Mouse (Mus musculus) forebrain, postnatal 0 days (tissue): ENCODE measurements at regions not wholly inside any gene's neighbourhood (a gene's known extent, or its start where the extent isn't known, plus 50 kb on each side); places are given as distances from the start of the nearest gene placed in this dataset.

Source experiments
- ATAC-seq: fragments of 200-750 bp; cut with Nextera tagmentation; 2 replicates; pipeline ENCODE4 v1.8.0; 2017; ENCODE audit warnings: mild to moderate bottlenecking, moderate library complexity
- DNase-seq: peaks from one replicate; pipeline ENCODE4 v3.0.0-alpha.2; 2015
- H3K27ac ChIP-seq: fragments of 300-500 bp; sonication (generic); 2 replicates; pipeline ENCODE4 v1.5.1; 2014; ENCODE audit warnings: low read depth, mild to moderate bottlenecking, antibody characterized with exemption, low read length, moderate library complexity, mixed read lengths
- H3K27me3 ChIP-seq: fragments of 300-500 bp; sonication (generic); 2 replicates; pipeline ENCODE4 v1.6.1; 2014; ENCODE audit warnings: mild to moderate bottlenecking, low read length, mixed read lengths; ENCODE audit not compliant: insufficient read depth
- H3K36me3 ChIP-seq: fragments of 300-500 bp; sonication (generic); 2 replicates; pipeline ENCODE4 v1.6.1; 2014; ENCODE audit warnings: mild to moderate bottlenecking, moderate library complexity; ENCODE audit not compliant: insufficient read depth
- H3K4me1 ChIP-seq: fragments of 300-500 bp; sonication (generic); 2 replicates; pipeline ENCODE4 v1.6.1; 2014; ENCODE audit warnings: antibody characterized with exemption; ENCODE audit not compliant: insufficient read depth
- H3K4me2 ChIP-seq: fragments of 300-500 bp; sonication (generic); 2 replicates; pipeline ENCODE4 v1.6.1; 2014; ENCODE audit warnings: low read depth, mild to moderate bottlenecking, moderate library complexity
- H3K4me3 ChIP-seq: fragments of 300-500 bp; sonication (generic); 2 replicates; pipeline ENCODE4 v1.5.1; 2014; ENCODE audit warnings: low read depth, low read length, mixed read lengths
- H3K9ac ChIP-seq: fragments of 300-500 bp; sonication (generic); 2 replicates; pipeline ENCODE4 v1.6.1; 2014; ENCODE audit warnings: mild to moderate bottlenecking
- H3K9me3 ChIP-seq: fragments of 300-500 bp; sonication (generic); 2 replicates; pipeline ENCODE4 v1.6.1; 2016; ENCODE audit warnings: low read length
- CTCF ChIP-seq: sonication (generic); IDR thresholded peaks from 2 replicates; pipeline ENCODE4 v1.5.1; 2016; ENCODE audit warnings: antibody characterized with exemption, control low read depth, low read depth
- WGBS: fragments of 180-500 bp; shearing (Covaris S2); extraction: QIAGEN DNeasy Blood & Tissue Kit; methylation state at CpG from one replicate; pipeline ENCODE4 v1.1.7; 2014; 5-methylcytosine and 5-hydroxymethylcytosine counted together

DNA sequence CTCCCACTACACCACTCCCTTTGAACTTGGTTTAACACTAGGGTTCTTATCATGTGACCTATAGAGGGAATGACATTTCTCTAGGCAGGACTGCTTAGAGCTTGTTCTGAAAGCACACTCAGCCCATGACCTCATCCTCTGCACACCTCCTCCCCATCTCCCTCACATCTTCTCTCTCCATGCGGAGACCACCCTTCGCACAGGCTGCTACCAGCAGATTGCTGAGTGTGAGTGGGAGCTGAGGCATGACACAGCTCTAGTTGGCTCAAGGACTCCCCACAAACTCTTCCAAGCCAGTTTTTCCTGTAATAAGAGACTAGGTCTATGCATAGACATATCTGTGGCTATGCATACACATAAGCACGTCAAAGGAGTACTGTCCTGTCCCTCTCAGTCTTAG, 199.5 kb upstream of the Tas2r119 start:
- TF ChIP-seq CTCF = no peak
- no peak overlapping the region for H3K4me3 ChIP-seq
- H3K27me3 ChIP-seq = no peaks in the 10 kb centered on the region
- WGBS = 91% methylated on average over 3 of the region's 3 CpGs
- H3K9ac ChIP-seq = no peak overlapping the region
- DNase-seq (no peak), ATAC-seq (no peak)
- H3K4me1 ChIP-seq = no peaks in the 10 kb centered on the region
- no peak overlapping the region for H3K27ac ChIP-seq
- H3K4me2 ChIP-seq = no peak overlapping the region
- no peaks in the 10 kb centered on the region for H3K36me3 ChIP-seq
- no peaks in the 10 kb centered on the region for H3K9me3 ChIP-seq

DNA sequence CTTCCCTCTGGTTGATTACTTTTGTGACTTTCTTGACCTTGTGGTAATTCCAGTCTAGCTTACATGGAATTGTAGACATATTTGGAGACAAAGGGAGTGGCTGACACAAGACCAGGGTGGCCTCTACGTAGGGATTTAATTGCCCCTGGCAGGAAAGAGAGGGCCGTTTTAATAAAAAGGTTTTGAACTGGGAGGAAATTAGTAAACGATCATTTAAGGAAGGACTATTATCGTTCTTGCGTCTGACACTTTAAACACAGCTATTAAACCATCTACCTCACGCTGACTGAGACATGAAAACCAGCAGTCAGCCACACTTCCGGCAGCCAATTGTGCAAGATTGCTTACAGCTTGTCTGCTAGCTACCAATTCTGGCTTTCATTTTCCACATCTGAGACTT, 197.1 kb upstream of the Tas2r119 start:
- ATAC-seq (peak; percentile 78), DNase-seq (peak; percentile 38)
- TF ChIP-seq CTCF = no peak
- Histone ChIP-seq H3K27ac (no peak overlapping the region), H3K4me1 (no peaks in the 10 kb centered on the region), H3K9ac (no peak overlapping the region), H3K4me2 (no peak overlapping the region), H3K4me3 (no peak overlapping the region), H3K9me3 (no peaks in the 10 kb centered on the region), H3K36me3 (no peaks in the 10 kb centered on the region), H3K27me3 (no peaks in the 10 kb centered on the region)
- 24% methylated on average over 7 of the region's 7 CpGs for WGBS

DNA sequence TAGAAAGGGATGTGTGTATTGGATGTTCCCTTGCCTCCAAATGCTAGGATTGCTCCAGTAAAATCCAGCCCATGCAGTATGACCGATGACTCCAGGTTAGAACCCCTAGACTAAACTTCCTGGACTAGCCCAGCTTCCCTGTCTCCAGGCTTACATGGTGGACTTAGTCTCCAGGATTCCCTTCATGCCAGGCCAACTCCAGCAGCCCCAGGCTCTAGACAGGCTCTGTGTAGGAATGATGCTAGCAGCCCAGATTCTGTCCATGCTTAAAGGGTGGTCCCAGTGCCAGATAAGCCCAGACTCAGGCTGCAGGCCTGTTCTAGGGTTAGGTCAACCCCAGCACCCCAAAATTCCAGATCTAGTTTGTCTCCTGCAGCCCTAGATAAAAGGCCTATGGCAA, 196.3 kb upstream of the Tas2r119 start:
- H3K4me1 ChIP-seq = no peaks in the 10 kb centered on the region
- H3K9ac ChIP-seq = no peak overlapping the region
- no peak overlapping the region for H3K27ac ChIP-seq
- H3K27me3 ChIP-seq = no peaks in the 10 kb centered on the region
- WGBS = 100% methylated on average over 1 of the region's 1 CpGs
- H3K36me3 ChIP-seq = no peaks in the 10 kb centered on the region
- no peaks in the 10 kb centered on the region for H3K9me3 ChIP-seq
- H3K4me3 ChIP-seq = no peak overlapping the region
- no peak overlapping the region for H3K4me2 ChIP-seq
- DNase-seq (no peak), ATAC-seq (no peak)
- TF ChIP-seq CTCF = no peak

DNA sequence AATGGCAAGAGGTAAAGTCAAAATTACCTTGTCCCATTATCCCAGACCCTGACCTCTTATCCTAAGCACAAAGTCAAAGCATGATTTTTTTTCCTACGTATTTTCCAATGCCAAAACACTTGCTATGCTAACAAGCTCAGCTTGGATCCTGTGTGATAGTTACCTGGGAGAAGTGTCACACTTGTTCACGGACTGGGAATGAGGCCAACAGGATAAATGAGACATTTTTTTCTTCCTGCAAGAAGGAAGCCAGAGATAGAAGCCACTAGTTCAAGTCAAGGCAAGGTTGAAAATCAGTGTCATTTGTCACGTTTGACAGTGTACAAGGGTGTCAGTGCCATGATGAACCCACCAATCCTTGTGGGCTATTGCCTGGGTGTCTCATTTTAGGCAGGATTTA, 189.8 kb upstream of the Tas2r119 start:
- H3K36me3 ChIP-seq = no peaks in the 10 kb centered on the region
- H3K27me3 ChIP-seq = no peaks in the 10 kb centered on the region
- DNase-seq (no peak), ATAC-seq (no peak)
- no peak overlapping the region for H3K4me3 ChIP-seq
- no peaks in the 10 kb centered on the region for H3K4me1 ChIP-seq
- TF ChIP-seq CTCF = no peak
- H3K27ac ChIP-seq = no peak overlapping the region
- WGBS = 73% methylated on average over 3 of the region's 3 CpGs
- no peak overlapping the region for H3K9ac ChIP-seq
- H3K9me3 ChIP-seq = no peaks in the 10 kb centered on the region
- H3K4me2 ChIP-seq = no peak overlapping the region

DNA sequence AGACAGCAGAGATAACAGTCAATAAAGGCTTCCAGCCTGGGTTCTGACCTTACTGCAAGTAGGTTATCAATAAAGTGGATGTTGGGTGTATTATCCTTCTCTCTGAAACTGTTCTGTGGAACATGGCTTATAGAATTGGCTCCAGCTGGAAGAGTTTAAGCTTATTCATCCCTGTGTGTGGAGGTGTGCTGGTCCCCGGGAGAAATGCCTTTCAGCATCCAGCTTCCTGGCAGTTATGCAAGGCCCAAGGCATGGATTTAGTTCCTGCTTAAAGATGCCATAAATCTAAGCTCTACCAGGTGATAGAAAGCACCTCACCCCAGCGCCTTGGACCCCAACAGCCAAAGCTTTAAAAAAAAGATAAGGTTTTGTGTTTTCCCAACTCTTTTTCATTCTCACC, 188.0 kb upstream of the Tas2r119 start:
- no peaks in the 10 kb centered on the region for H3K36me3 ChIP-seq
- no peak overlapping the region for H3K27ac ChIP-seq
- no peak overlapping the region for H3K9ac ChIP-seq
- no peak overlapping the region for H3K4me3 ChIP-seq
- H3K9me3 ChIP-seq = no peaks in the 10 kb centered on the region
- 38% methylated on average over 2 of the region's 2 CpGs for WGBS
- ATAC-seq (no peak), DNase-seq (no peak)
- H3K27me3 ChIP-seq = no peaks in the 10 kb centered on the region
- no peaks in the 10 kb centered on the region for H3K4me1 ChIP-seq
- TF ChIP-seq CTCF = no peak
- no peak overlapping the region for H3K4me2 ChIP-seq

DNA sequence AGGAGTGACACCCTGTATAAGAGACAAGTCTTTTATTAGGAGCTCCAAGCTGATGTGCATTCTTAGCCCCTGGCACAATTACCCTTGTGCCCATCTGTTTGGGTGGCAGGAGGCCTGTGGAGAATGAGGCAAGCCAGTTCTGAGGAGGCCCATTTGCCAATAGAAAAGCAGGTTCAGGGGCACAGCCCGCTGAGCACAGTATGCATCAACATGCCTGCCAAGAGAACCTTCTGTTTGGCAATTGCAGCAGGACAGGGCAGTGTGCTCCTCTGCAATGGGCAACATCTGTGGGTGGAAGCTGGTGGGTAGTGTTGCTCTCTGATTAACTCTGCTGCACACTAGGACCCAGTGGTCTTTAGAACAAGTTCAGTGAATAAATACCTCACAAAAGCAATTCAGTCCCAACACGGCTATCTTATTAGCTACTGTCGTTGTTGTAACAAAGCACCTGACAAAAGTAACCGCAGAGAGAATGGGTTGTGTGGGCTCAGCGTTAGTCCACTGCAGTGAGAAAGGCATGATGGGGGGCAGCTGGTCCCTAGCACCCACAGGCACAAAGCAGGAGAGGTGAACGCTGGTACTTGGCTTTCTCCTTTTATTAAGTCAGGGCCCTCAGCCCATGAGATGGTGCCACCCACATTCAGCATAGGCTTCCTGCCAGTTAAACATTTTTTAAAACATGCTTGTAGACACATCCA, 187.3 kb upstream of the Tas2r119 start:
- no peak overlapping the region for H3K27ac ChIP-seq
- no peak overlapping the region for H3K4me2 ChIP-seq
- WGBS = 13% methylated on average over 6 of the region's 6 CpGs
- H3K9me3 ChIP-seq = no peaks in the 10 kb centered on the region
- no peak overlapping the region for H3K9ac ChIP-seq
- ATAC-seq (peak; percentile 84), DNase-seq (peak; percentile 54)
- no peaks in the 10 kb centered on the region for H3K36me3 ChIP-seq
- no peak overlapping the region for H3K4me3 ChIP-seq
- no peaks in the 10 kb centered on the region for H3K4me1 ChIP-seq
- TF ChIP-seq CTCF = no peak
- no peaks in the 10 kb centered on the region for H3K27me3 ChIP-seq

DNA sequence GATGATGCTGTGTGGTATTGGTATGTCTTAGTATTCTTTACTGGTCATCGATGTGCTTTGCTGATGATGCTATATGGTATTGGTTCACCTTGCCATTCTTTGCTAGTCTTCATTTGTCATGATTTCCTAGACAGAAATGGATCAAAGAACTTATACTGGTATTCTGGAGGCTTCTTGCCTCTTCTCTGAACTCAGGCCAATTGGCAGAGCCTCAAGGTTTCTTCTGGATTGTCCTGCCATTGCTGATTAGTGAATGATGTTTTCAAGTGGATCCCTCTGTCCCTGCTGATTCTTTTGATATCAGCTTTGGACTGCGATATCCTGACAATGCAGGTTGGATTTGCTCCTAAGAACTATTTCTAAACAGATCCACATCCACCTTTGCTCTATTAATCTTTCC, 179.1 kb upstream of the Tas2r119 start:
- Histone ChIP-seq H3K9me3 (no peaks in the 10 kb centered on the region), H3K36me3 (no peaks in the 10 kb centered on the region), H3K4me1 (no peaks in the 10 kb centered on the region), H3K4me3 (no peak overlapping the region), H3K27ac (no peak overlapping the region), H3K4me2 (no peak overlapping the region), H3K27me3 (no peaks in the 10 kb centered on the region), H3K9ac (no peak overlapping the region)
- no peak for DNase-seq
- WGBS = 85% methylated on average over 2 of the region's 2 CpGs
- no peak for ATAC-seq
- no peak for TF ChIP-seq CTCF

DNA sequence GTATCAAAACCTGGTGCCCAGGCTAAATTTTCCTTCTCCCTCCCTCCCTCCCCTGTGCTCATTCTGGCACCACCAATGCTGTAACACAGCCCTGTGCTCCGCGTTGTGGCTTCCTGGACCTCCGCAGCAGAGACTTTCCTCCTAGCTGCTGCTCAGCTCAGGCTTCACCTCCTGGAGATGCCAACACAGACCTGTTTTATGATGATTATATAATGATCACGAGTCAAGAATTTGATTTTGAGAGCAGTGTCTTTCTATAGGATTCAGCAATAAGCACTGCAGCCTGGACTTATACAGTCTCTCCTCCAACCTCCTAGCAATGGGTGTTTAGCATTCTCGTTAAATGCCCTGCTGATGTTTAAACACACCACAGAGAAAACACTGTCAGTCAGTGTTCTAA, 177.5 kb upstream of the Tas2r119 start:
- Histone ChIP-seq H3K4me3 (no peak overlapping the region), H3K36me3 (no peaks in the 10 kb centered on the region), H3K9me3 (no peaks in the 10 kb centered on the region), H3K4me1 (peaks cover 8% of the 10 kb centered on the region), H3K27ac (no peak overlapping the region), H3K9ac (no peak overlapping the region), H3K4me2 (no peak overlapping the region), H3K27me3 (no peaks in the 10 kb centered on the region)
- TF ChIP-seq CTCF = no peak
- DNase-seq (no peak), ATAC-seq (no peak)
- WGBS = 53% methylated on average over 5 of the region's 5 CpGs
